Mouse (Mus musculus): ENCODE measurements around the gene 4930470P17Rik.

4930470P17Rik gene

GRCm38 (mm10) chr2:170577502-170577901 lies 24.3 kb downstream of the 4930470P17Rik start:
- DNase-seq: no peak

GRCm38 (mm10) chr2:170576077-170576476 lies 25.7 kb downstream of the 4930470P17Rik start:
- DNase-seq: no peak

GRCm38 (mm10) chr2:170564995-170565394 lies 36.8 kb downstream of the 4930470P17Rik start:
- DNase-seq: no peak

GRCm38 (mm10) chr2:170563956-170564855 lies 37.6 kb downstream of the 4930470P17Rik start:
- peak; percentile 42 for DNase-seq

GRCm38 (mm10) chr2:170552088-170552487 lies 49.7 kb downstream of the 4930470P17Rik start:
- DNase-seq: no peak

DNA sequence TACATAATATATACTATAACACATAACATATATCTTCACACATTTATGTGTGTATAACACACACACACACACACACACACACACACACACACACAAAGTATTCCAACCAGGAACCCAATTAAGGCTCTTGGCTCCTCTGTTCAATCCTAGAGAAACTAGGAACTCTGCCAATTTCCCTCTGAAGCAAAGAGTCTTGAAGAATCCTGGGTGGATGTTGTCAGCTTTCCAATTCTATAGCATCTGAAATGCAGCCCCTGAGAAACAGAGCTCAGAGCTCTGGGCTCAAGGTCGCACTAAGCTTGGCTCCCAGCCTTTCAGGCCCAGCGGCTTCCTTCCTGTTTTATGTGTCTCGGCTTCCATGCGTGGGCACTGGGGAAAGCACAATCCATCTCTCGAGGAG lies 51.6 kb downstream of the 4930470P17Rik start:
- DNase-seq: no peak

DNA sequence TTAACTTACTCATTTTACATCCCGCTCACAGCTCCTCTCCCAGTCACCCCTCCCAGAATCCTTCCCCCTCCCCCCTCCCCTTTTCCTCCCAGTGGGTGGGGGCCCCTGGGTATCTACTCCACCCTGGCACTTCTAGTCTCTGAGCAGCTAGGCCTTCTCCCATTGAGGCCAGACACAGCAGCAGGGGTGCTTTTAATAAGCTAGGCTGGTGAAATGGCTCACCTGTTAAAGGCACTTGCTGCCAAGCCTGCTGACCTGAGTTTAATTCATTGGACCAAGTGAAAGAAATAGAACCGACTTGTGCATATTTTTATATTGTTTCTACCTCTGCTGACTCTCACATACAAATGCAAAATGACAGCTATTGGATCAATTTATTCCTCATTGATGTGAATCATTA lies 52.7 kb downstream of the 4930470P17Rik start:
- DNase-seq: no peak

- DNase-seq: peak; percentile 51
Observed at GRCm38 (mm10) chr2:170548046-170548445, 53.8 kb downstream of the 4930470P17Rik start.

DNA sequence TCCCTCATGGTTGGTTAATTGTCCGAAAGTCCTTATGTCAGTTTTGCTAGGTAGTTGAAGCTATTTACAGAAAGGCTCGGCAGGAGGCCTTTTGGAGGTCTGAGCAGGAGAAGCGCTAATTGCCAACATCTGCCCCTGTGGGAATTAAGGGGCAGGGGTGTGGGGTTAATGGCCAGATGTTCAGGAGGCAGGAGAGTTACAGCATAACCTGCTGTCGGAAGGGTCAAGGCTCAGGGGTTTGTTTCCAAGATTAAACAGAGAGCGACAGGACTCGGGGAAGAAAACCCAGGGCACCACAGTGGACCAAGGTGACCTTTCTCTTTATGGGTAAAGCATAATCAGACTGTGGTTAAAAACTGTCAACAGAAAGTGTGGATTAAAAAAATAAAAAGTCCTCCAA lies 54.3 kb downstream of the 4930470P17Rik start:
- peak; percentile 74 for DNase-seq

DNA sequence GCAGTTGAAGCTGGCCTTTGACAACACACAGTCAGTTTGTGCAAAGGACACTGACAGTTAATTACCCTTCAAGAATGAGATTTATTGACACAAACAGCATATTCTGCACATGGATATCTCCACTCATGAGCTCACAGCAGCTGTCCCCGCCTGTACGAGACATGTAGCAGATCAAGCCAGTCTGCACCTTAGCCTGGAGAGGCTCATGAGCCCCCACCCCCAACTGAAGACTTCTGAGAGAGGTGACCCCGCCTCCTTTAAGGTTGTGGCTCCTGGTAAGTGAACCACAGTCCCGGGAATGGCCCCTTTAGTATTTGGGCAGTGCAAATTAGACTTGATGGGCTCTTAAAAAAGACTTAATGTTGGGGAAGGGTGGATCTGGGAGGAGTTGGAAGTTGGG lies 56.1 kb downstream of the 4930470P17Rik start:
- no peak for DNase-seq

- no peak for DNase-seq
Observed at GRCm38 (mm10) chr2:170544950-170545349, 56.9 kb downstream of the 4930470P17Rik start.

- no peak for DNase-seq
Observed at GRCm38 (mm10) chr2:170544159-170544558, 57.7 kb downstream of the 4930470P17Rik start.

DNA sequence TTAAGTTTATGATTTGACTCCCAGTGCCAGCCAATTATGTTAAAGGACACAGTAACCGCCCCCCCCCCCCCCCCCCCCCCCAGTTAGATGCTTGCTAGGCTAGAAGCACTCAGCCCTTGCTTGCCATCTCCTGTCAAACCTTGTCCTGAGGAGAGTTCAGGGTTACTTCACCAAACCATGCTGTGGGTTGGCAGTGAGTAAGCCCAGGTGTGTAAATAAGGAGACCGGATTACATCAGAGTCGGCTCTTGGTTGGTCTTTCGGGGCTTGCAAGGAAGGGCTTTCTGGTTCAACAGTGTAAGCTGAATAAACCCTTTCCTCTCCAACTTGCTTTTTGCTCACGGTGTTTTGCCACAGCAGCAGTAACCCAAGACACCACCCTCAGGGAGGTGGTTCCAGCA lies 58.2 kb downstream of the 4930470P17Rik start:
- no peak for DNase-seq

DNA sequence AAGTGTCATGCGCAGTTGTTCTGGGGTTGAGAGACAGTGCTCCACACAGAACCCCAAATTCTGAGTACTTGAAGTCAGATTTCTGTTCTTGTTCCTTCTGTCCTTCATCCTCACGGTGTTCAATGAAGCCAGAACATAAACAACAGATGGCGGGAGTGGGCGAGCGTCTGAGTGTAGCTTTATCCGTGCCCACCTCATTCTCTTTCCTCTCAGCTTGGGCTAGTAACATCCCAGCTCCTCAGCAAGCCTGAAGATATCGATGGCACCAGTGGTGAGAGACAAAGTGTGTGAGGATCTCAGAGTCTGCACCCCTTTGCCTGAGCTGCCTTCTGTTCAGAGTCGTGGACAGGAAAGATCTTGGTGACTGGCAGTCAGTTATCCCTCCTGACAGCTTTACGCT lies 62.6 kb downstream of the 4930470P17Rik start:
- no peak for DNase-seq

DNA sequence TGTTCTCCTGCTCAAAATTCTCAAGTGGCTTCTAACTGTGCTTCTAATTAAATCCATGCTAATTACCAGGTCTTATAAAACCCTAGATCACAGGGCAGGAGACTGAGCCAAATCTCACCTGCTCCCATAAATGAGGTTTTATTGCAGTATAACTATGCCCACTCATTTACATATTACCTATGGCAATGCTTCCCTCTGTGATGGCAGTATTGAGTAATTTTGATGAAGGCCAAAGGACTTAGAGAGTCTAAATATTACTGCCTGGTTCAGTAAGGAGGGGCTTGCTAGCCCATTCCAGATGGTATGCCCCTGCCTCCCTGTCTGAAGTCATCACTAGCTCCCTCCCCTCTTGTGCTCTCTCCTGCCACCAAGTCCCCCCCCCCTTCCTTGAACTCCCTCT lies 66.0 kb downstream of the 4930470P17Rik start:
- no peak for DNase-seq

- DNase-seq: no peak
Observed at GRCm38 (mm10) chr2:170534803-170535174, 67.0 kb downstream of the 4930470P17Rik start.

- no peak for DNase-seq
Observed at GRCm38 (mm10) chr2:170534116-170534802, 67.6 kb downstream of the 4930470P17Rik start.

- DNase-seq: no peak
Observed at GRCm38 (mm10) chr2:170530256-170530655, 71.6 kb downstream of the 4930470P17Rik start.

- no peak for DNase-seq
Observed at GRCm38 (mm10) chr2:170529766-170530165, 72.1 kb downstream of the 4930470P17Rik start.

All from embryo, embryonic 11 days (tissue).